Mouse (Mus musculus): Measurements from ENCODE around the gene Tmprss6. TPM values are rescaled to one million over a fixed set of nuclear protein-coding genes. Genes with fewer than 3 reads are reported as not detected.

Gene Tmprss6
- polyA plus RNA-seq, 1 experiment from 2014 or later, result 0.51 TPM

DNA sequence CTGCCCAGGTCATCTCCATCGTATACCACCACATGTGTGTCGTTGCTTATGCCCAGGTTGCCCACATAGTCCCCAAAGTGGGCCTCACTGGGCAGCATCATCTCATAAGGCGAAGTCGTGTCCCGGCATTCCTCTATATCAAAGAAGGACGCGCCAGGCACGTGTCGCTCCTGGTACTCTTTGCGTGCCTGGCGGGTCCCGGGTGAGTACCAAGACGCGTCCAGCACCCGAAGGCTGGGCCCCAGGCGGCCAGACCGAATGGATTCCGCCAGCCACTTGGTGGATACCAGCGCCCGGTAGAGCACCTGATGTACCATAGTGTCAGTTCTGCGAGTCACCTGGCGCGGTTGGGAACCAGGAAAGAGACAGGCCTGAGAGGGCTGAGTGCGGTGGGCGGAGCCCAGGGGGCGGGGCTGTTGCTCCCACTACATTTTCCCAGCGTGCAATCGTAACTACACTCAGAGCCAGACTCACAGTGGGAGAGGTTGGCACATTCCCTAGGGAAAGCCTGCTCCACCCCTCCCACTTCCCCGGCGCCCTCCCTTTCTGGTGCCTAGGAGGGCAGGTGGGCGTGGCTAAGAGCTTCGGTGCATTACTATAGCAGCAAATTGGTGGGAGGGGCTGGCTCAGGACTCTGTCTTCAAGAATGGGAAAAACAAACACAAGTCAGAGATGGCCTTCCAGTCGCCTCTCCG lies 62.8 kb downstream of the Tmprss6 start, which contains the start of gene Tst:
TSS of gene Tst (minus strand) at position 391 of the 695 bp plus-strand sequence.
- H3K4me2 ChIP-seq (ENCODE audit: low read length), result peak within 1 kb of the TSS; percentile 97
- peak within 1 kb of the TSS; percentile 80 for H3K9ac ChIP-seq (ENCODE audit: low read depth, low read length)
- no peaks in the 10 kb centered on the region for H3K9me3 ChIP-seq (ENCODE audit: control insufficient read depth, low read length)
- peaks cover 13% of the 10 kb centered on the region for H3K27me3 ChIP-seq (replicated peaks; ENCODE audit: control insufficient read depth, insufficient read depth, low read length)
- peak; percentile 72 for ATAC-seq
- peak within 1 kb of the TSS; percentile 79 for H3K4me3 ChIP-seq (ENCODE audit: low read length)
- no peaks in the 10 kb centered on the region for H3K36me3 ChIP-seq (ENCODE audit: control insufficient read depth, insufficient read depth, low read length)
- H3K4me1 ChIP-seq (ENCODE audit: control insufficient read depth, insufficient read depth, low read depth, low read length), result peaks cover 39% of the 10 kb centered on the region
- H3K27ac ChIP-seq (ENCODE audit: low read depth, low read length), result peak within 1 kb of the TSS; percentile 95
- under 1% methylated on average over 31 of the region's 34 CpGs for WGBS

DNA sequence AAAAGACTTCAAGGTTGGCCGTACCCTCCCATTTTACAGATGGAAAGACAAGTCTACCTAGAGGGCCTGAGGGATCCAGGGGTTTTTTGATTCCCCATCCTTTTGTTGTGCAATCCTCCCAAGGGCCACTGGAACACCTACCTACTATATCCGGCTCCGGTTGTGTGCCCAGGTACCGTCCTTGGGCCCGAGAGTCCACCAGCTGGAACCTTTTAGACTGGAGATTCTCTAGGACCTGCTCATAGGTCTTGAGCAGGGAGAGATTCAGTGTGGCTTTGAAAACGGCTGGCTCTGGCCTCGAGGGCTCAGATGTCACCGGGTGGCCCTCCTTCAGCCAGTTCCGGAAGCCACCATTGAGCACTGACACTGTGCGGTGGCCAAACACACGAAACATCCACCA lies 63.3 kb downstream of the Tmprss6 start:
- WGBS, result 54% methylated on average over 11 of the region's 11 CpGs
- peaks cover 13% of the 10 kb centered on the region for H3K27me3 ChIP-seq (replicated peaks; ENCODE audit: control insufficient read depth, insufficient read depth, low read length)
- peaks cover 34% of the 10 kb centered on the region for H3K4me1 ChIP-seq (ENCODE audit: control insufficient read depth, insufficient read depth, low read depth, low read length)
- peak overlapping the region; percentile 79 for H3K4me3 ChIP-seq (ENCODE audit: low read length)
- H3K27ac ChIP-seq (ENCODE audit: low read depth, low read length), result peak overlapping the region; percentile 95; the same call in 1 of the 2 replicates
- ATAC-seq, result no peak
- peak overlapping the region; percentile 80 for H3K9ac ChIP-seq (ENCODE audit: low read depth, low read length)
- peak overlapping the region; percentile 97 for H3K4me2 ChIP-seq (ENCODE audit: low read length)
- no peaks in the 10 kb centered on the region for H3K36me3 ChIP-seq (ENCODE audit: control insufficient read depth, insufficient read depth, low read length)
- no peaks in the 10 kb centered on the region for H3K9me3 ChIP-seq (ENCODE audit: control insufficient read depth, low read length)

DNA sequence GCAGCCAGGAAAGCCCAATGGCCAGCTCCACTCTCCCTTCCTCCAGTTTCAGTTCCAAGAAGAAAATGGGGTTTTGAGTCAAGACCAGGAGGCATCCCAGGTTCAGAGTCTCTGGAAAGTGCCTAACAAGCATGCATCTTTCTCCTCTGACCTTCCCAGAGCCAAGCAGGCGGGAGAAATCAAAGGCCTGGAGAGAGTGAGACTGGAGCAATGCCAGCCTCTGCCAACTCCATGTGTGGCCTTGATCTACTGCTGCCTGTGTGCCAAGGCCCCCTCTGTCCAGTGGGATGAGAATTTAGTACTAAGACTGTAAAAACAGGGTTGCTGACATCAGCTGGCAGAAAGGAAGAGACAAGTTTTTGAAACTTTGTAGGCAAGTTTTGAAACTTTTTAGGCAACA lies 64.5 kb downstream of the Tmprss6 start:
- H3K27ac ChIP-seq (ENCODE audit: low read depth, low read length), result peak overlapping the region; percentile 71
- WGBS, result 41% methylated on average over 1 of the region's 1 CpGs
- H3K4me1 ChIP-seq (ENCODE audit: control insufficient read depth, insufficient read depth, low read depth, low read length), result peaks cover 28% of the 10 kb centered on the region
- peaks cover 8% of the 10 kb centered on the region for H3K27me3 ChIP-seq (replicated peaks; ENCODE audit: control insufficient read depth, insufficient read depth, low read length)
- H3K4me3 ChIP-seq (ENCODE audit: low read length), result no peak overlapping the region
- H3K36me3 ChIP-seq (ENCODE audit: control insufficient read depth, insufficient read depth, low read length), result no peaks in the 10 kb centered on the region
- peak overlapping the region; percentile 97; the same call in 1 of the 2 replicates for H3K4me2 ChIP-seq (ENCODE audit: low read length)
- ATAC-seq, result no peak
- H3K9ac ChIP-seq (ENCODE audit: low read depth, low read length), result no peak overlapping the region
- no peaks in the 10 kb centered on the region for H3K9me3 ChIP-seq (ENCODE audit: control insufficient read depth, low read length)

DNA sequence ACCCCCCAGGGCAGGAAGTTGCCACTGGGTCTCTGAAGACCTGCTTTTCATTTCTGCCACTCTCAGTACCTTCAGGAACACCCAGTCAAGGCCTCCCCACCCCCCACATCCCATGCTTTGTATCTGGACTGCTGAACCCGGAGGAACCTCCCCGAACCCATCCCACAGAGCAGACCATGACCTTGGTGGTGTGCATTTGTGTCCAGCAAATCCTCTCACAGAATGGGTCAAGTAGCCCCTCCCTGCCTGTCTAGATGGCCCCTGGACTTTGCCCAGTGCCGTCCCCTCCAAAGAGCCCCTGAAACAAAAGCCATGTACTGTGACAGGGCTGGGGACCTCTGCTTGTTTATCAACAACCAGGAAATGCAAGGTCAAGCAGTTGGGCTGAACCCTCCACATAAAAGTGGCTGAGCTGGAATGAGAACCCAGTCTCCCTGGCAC lies 65.1 kb downstream of the Tmprss6 start:
- no peak for ATAC-seq
- Histone ChIP-seq H3K9ac (ENCODE audit: low read depth, low read length) (peak overlapping the region; percentile 19; the same call in 1 of the 2 replicates), H3K4me2 (ENCODE audit: low read length) (peak overlapping the region; percentile 34; the same call in 1 of the 2 replicates), H3K9me3 (ENCODE audit: control insufficient read depth, low read length) (no peaks in the 10 kb centered on the region), H3K4me1 (ENCODE audit: control insufficient read depth, insufficient read depth, low read depth, low read length) (peaks cover 28% of the 10 kb centered on the region), H3K27ac (ENCODE audit: low read depth, low read length) (peak overlapping the region; percentile 71), H3K36me3 (ENCODE audit: control insufficient read depth, insufficient read depth, low read length) (no peaks in the 10 kb centered on the region), H3K4me3 (ENCODE audit: low read length) (no peak overlapping the region), H3K27me3 (replicated peaks; ENCODE audit: control insufficient read depth, insufficient read depth, low read length) (peaks cover 2% of the 10 kb centered on the region)
- WGBS, result 30% methylated on average over 3 of the region's 3 CpGs

DNA sequence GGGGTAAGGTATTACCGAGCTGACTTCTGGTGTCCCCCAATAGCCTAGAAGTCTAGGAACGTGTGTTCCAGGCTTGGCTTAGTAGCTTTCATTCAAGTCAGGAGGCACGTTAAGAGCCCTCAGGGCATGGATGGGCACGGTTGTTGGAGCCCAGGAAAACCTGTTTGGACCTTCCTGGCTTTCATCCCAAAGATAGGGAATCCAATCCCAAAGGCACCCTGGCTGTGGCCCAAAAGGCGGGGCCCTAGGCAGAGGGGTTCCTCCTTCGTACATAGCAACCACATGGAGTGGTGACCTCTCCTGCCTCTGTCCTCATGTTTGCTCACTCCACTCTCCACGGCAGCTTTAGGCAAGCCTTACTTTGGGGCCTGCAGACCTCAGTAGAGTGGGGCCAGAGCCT lies 66.0 kb downstream of the Tmprss6 start:
- Histone ChIP-seq H3K36me3 (ENCODE audit: control insufficient read depth, insufficient read depth, low read length) (no peaks in the 10 kb centered on the region), H3K4me3 (ENCODE audit: low read length) (no peak overlapping the region), H3K9ac (ENCODE audit: low read depth, low read length) (no peak overlapping the region), H3K9me3 (ENCODE audit: control insufficient read depth, low read length) (no peaks in the 10 kb centered on the region), H3K27ac (ENCODE audit: low read depth, low read length) (peak overlapping the region; percentile 71; the same call in 1 of the 2 replicates), H3K4me1 (ENCODE audit: control insufficient read depth, insufficient read depth, low read depth, low read length) (peaks cover 26% of the 10 kb centered on the region), H3K27me3 (replicated peaks; ENCODE audit: control insufficient read depth, insufficient read depth, low read length) (no peaks in the 10 kb centered on the region), H3K4me2 (ENCODE audit: low read length) (peak overlapping the region; percentile 20; the same call in 1 of the 2 replicates)
- 60% methylated on average over 7 of the region's 7 CpGs for WGBS
- ATAC-seq, result no peak

DNA sequence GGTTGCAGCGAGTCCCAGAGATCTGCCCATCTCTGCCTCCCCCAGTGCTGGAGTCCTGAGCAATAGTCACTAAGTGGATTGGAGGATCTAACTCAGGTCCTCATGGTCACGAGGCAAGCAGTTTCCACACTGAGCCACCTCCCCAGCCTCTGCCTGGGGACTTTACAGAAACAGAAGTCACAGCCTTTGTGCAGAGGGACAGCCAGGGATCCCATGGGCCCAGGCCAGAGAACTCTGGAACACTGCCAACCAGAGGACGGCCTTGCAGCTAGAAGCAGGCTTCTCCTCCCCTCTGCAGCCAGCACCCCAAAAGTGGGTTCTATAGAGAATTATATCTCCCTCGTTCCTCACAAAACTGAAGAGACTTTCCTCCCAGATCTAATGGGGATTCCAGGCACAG lies 66.5 kb downstream of the Tmprss6 start:
- Histone ChIP-seq H3K27ac (ENCODE audit: low read depth, low read length) (peak overlapping the region; percentile 40; the same call in 1 of the 2 replicates), H3K4me3 (ENCODE audit: low read length) (no peak overlapping the region), H3K4me1 (ENCODE audit: control insufficient read depth, insufficient read depth, low read depth, low read length) (peaks cover 21% of the 10 kb centered on the region), H3K4me2 (ENCODE audit: low read length) (no peak overlapping the region), H3K9ac (ENCODE audit: low read depth, low read length) (peak overlapping the region; percentile 25; the same call in 1 of the 2 replicates), H3K36me3 (ENCODE audit: control insufficient read depth, insufficient read depth, low read length) (no peaks in the 10 kb centered on the region), H3K9me3 (ENCODE audit: control insufficient read depth, low read length) (no peaks in the 10 kb centered on the region), H3K27me3 (replicated peaks; ENCODE audit: control insufficient read depth, insufficient read depth, low read length) (no peaks in the 10 kb centered on the region)
- no peak for ATAC-seq
- WGBS, result 56% methylated on average over 4 of the region's 4 CpGs

DNA sequence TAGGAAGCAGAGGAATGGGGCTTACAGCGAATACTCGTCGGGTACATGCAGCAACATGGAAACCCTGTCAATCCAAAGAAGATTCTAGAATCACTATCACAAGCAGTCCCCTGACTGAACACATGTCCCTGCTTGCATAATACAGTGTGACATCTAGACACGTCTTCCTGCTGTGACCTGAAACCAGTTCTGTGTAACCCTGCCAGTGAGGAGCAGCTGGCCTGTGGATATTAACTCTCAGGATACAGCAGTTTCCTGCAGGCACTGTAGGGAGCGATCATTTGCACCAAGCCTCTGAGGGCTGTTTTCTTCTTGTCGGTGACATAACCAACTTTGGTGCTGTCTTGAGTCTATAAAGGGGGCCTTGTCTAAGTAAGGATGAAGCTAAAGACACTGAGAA lies 67.1 kb downstream of the Tmprss6 start:
- no peak overlapping the region for H3K4me3 ChIP-seq (ENCODE audit: low read length)
- peaks cover 21% of the 10 kb centered on the region for H3K4me1 ChIP-seq (ENCODE audit: control insufficient read depth, insufficient read depth, low read depth, low read length)
- H3K4me2 ChIP-seq (ENCODE audit: low read length), result no peak overlapping the region
- H3K9me3 ChIP-seq (ENCODE audit: control insufficient read depth, low read length), result no peaks in the 10 kb centered on the region
- no peak for ATAC-seq
- peak overlapping the region; percentile 40; the same call in 1 of the 2 replicates for H3K27ac ChIP-seq (ENCODE audit: low read depth, low read length)
- H3K9ac ChIP-seq (ENCODE audit: low read depth, low read length), result no peak overlapping the region
- H3K27me3 ChIP-seq (replicated peaks; ENCODE audit: control insufficient read depth, insufficient read depth, low read length), result no peaks in the 10 kb centered on the region
- 64% methylated on average over 6 of the region's 6 CpGs for WGBS
- no peaks in the 10 kb centered on the region for H3K36me3 ChIP-seq (ENCODE audit: control insufficient read depth, insufficient read depth, low read length)

DNA sequence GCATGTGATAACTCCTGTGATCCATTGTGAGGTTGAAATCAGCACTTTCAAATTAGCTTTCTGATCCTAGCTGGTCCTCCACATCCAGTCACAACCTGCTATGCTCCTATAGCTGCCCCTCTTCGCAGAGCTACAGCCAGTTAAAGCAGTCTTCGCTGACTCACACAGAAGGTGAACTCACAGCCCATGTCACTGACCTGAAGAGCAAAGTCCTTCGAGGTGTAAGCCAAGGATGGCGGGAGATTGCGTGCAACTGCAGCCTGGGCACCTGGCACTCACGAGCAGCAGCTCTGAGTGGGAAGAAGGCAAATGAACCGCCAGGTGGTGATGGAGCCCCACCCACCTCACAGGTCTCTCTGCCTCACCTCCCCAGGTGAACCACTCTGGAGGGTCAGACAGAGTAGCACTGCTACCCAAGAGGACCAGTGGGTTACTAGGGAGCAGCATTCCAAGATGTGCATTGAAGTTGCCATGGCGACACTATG lies 72.9 kb downstream of the Tmprss6 start, which contains the start of gene Tex33:
TSS of gene Tex33 (minus strand) at position 435 of the 485 bp plus-strand sequence.
- Histone ChIP-seq H3K4me3 (ENCODE audit: low read length) (no peak within 1 kb of the TSS), H3K36me3 (ENCODE audit: control insufficient read depth, insufficient read depth, low read length) (no peaks in the 10 kb centered on the region), H3K27ac (ENCODE audit: low read depth, low read length) (no peak within 1 kb of the TSS), H3K9ac (ENCODE audit: low read depth, low read length) (no peak within 1 kb of the TSS), H3K4me1 (ENCODE audit: control insufficient read depth, insufficient read depth, low read depth, low read length) (no peaks in the 10 kb centered on the region), H3K27me3 (replicated peaks; ENCODE audit: control insufficient read depth, insufficient read depth, low read length) (no peaks in the 10 kb centered on the region), H3K9me3 (ENCODE audit: control insufficient read depth, low read length) (no peaks in the 10 kb centered on the region), H3K4me2 (ENCODE audit: low read length) (no peak within 1 kb of the TSS)
- ATAC-seq, result no peak
- 82% methylated on average over 8 of the region's 8 CpGs for WGBS

DNA sequence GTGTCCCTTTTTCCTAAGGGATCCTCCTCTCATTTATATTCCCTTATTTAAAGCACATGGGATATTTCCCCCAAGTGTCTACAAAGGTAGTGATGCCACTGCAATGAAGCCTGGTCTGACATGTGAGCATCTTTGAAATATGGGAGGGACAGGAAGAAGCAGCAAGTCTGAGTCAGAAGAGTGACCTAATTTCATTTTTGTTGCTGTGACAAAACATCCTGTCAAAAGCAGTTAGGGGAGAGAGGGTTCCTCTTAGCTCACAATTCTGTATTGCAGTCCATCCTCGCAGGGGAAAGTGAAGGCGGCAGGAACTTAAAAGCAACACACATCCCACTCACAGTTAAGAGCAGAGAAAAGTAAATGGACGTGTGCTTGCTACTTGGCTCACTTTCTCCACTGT lies 77.6 kb downstream of the Tmprss6 start:
- ATAC-seq, result no peak
- Histone ChIP-seq H3K9me3 (ENCODE audit: control insufficient read depth, low read length) (no peaks in the 10 kb centered on the region), H3K36me3 (ENCODE audit: control insufficient read depth, insufficient read depth, low read length) (no peaks in the 10 kb centered on the region), H3K4me3 (ENCODE audit: low read length) (no peak overlapping the region), H3K4me1 (ENCODE audit: control insufficient read depth, insufficient read depth, low read depth, low read length) (no peaks in the 10 kb centered on the region), H3K27ac (ENCODE audit: low read depth, low read length) (no peak overlapping the region), H3K4me2 (ENCODE audit: low read length) (no peak overlapping the region), H3K9ac (ENCODE audit: low read depth, low read length) (no peak overlapping the region), H3K27me3 (replicated peaks; ENCODE audit: control insufficient read depth, insufficient read depth, low read length) (no peaks in the 10 kb centered on the region)
- 86% methylated on average over 3 of the region's 3 CpGs for WGBS
